Mouse (Mus musculus) forebrain, embryonic 10.5 days (tissue): Measurements from ENCODE around the gene Gap43. TPM values are rescaled to one million over a fixed set of nuclear protein-coding genes. Genes with fewer than 3 reads are reported as not detected.

Experiments
- DNase-seq: peaks from one replicate; pipeline ENCODE4 v3.0.0-alpha.2; 2017; ENCODE audit warnings: low spot score; ENCODE audit errors: extremely low spot score
- H3K27ac ChIP-seq: fragments of 300-500 bp; sonication (generic); 2 replicates; pipeline ENCODE4 v1.5.1; 2016; ENCODE audit warnings: mild to moderate bottlenecking
- H3K27me3 ChIP-seq: fragments of 300-500 bp; sonication (generic); 2 replicates; pipeline ENCODE4 v1.6.1; 2016; ENCODE audit warnings: mild to moderate bottlenecking; ENCODE audit not compliant: poor library complexity, severe bottlenecking
- H3K36me3 ChIP-seq: fragments of 300-500 bp; sonication (generic); replicated peaks from 2 replicates; pipeline ENCODE4 v1.6.1; 2016; ENCODE audit warnings: mild to moderate bottlenecking, moderate library complexity
- H3K4me1 ChIP-seq: fragments of 300-500 bp; sonication (generic); 2 replicates; pipeline ENCODE4 v1.6.1; 2016
- H3K4me3 ChIP-seq: fragments of 300-500 bp; sonication (generic); 2 replicates; pipeline ENCODE4 v1.5.1; 2016; ENCODE audit warnings: mild to moderate bottlenecking, moderate library complexity
- H3K9me3 ChIP-seq: fragments of 300-500 bp; sonication (generic); 2 replicates; pipeline ENCODE4 v1.6.1; 2016; ENCODE audit warnings: mild to moderate bottlenecking, moderate library complexity
- WGBS: fragments of 180-500 bp; shearing (Covaris S2); methylation state at CpG from one replicate; pipeline ENCODE4 v1.1.7; 2016; 5-methylcytosine and 5-hydroxymethylcytosine counted together
- polyA plus RNA-seq: library from polyadenylated mRNA; unstranded; fragments of >200 nt; fragmentation: Nextera tagmentation; extraction: Ambion mirVana; gene quantifications from 2 replicates; pipeline ENCODE4 v1.2.1, GENCODE M21; 2016

The Gap43 gene
- polyA plus RNA-seq, 1 experiment from 2014 or later: 39.4 TPM

- Histone ChIP-seq H3K36me3 (no peaks in the 10 kb centered on the region), H3K4me1 (peaks cover 25% of the 10 kb centered on the region), H3K27me3 (peaks cover 11% of the 10 kb centered on the region), H3K4me3 (no peak overlapping the region), H3K27ac (no peak overlapping the region), H3K9me3 (no peaks in the 10 kb centered on the region)
- no peak for DNase-seq
- WGBS: 93% methylated on average over 2 of the region's 2 CpGs
Observed at GRCm38 (mm10) chr16:42277713-42278112, 62.7 kb downstream of the Gap43 start.

- H3K27me3 ChIP-seq: peaks cover 11% of the 10 kb centered on the region
- H3K4me3 ChIP-seq: no peak overlapping the region
- no peak overlapping the region for H3K27ac ChIP-seq
- no peak for DNase-seq
- H3K36me3 ChIP-seq: no peaks in the 10 kb centered on the region
- H3K4me1 ChIP-seq: peaks cover 25% of the 10 kb centered on the region
- H3K9me3 ChIP-seq: no peaks in the 10 kb centered on the region
- WGBS: 85% methylated on average over 8 of the region's 8 CpGs
Observed at GRCm38 (mm10) chr16:42277268-42277667, 63.2 kb downstream of the Gap43 start.

GRCm38 (mm10) chr16:42276216-42277141 is 64.0 kb downstream of the Gap43 start:
- H3K36me3 ChIP-seq: no peaks in the 10 kb centered on the region
- peak; percentile 78 for DNase-seq
- H3K9me3 ChIP-seq: no peaks in the 10 kb centered on the region
- 44% methylated on average over 15 of the region's 15 CpGs for WGBS
- H3K4me3 ChIP-seq: no peak overlapping the region
- H3K27me3 ChIP-seq: peaks cover 11% of the 10 kb centered on the region
- H3K4me1 ChIP-seq: peaks cover 25% of the 10 kb centered on the region
- H3K27ac ChIP-seq: peak overlapping the region; percentile 30; the same call in 1 of the 2 replicates

GRCm38 (mm10) chr16:42275518-42276215 is 64.8 kb downstream of the Gap43 start:
- H3K9me3 ChIP-seq: no peaks in the 10 kb centered on the region
- DNase-seq: peak; percentile 51
- H3K36me3 ChIP-seq: no peaks in the 10 kb centered on the region
- peaks cover 11% of the 10 kb centered on the region for H3K27me3 ChIP-seq
- WGBS: 40% methylated on average over 14 of the region's 14 CpGs
- peak overlapping the region; percentile 29 for H3K4me3 ChIP-seq
- peaks cover 25% of the 10 kb centered on the region for H3K4me1 ChIP-seq
- peak overlapping the region; percentile 60 for H3K27ac ChIP-seq

- 94% methylated on average over 1 of the region's 1 CpGs for WGBS
- no peak overlapping the region for H3K27ac ChIP-seq
- H3K4me3 ChIP-seq: no peak overlapping the region
- DNase-seq: no peak
- H3K27me3 ChIP-seq: no peaks in the 10 kb centered on the region
- H3K4me1 ChIP-seq: peaks cover 23% of the 10 kb centered on the region
- H3K9me3 ChIP-seq: no peaks in the 10 kb centered on the region
- H3K36me3 ChIP-seq: no peaks in the 10 kb centered on the region
Observed at GRCm38 (mm10) chr16:42271213-42271612, 69.2 kb downstream of the Gap43 start.

- Histone ChIP-seq H3K4me3 (no peak overlapping the region), H3K9me3 (no peaks in the 10 kb centered on the region), H3K36me3 (no peaks in the 10 kb centered on the region), H3K4me1 (peaks cover 11% of the 10 kb centered on the region), H3K27ac (no peak overlapping the region), H3K27me3 (no peaks in the 10 kb centered on the region)
- 84% methylated on average over 2 of the region's 2 CpGs for WGBS
- no peak for DNase-seq
Observed at GRCm38 (mm10) chr16:42269587-42269967, 70.9 kb downstream of the Gap43 start.

GRCm38 (mm10) chr16:42268843-42269586 is 71.4 kb downstream of the Gap43 start:
- 66% methylated on average over 2 of the region's 2 CpGs for WGBS
- Histone ChIP-seq H3K4me1 (peaks cover 11% of the 10 kb centered on the region), H3K27ac (no peak overlapping the region), H3K4me3 (no peak overlapping the region), H3K36me3 (no peaks in the 10 kb centered on the region), H3K9me3 (no peaks in the 10 kb centered on the region), H3K27me3 (no peaks in the 10 kb centered on the region)
- DNase-seq: peak; percentile 52

GRCm38 (mm10) chr16:42265185-42265584 is 75.3 kb downstream of the Gap43 start:
- WGBS: 80% methylated on average over 3 of the region's 3 CpGs

GRCm38 (mm10) chr16:42262935-42263542 is 77.4 kb downstream of the Gap43 start:
- no peak for DNase-seq
- H3K4me3 ChIP-seq: no peak overlapping the region
- WGBS: over 99% methylated on average over 5 of the region's 5 CpGs

More at GRCm38 (mm10) chr16:42265185-42265584, 75.3 kb downstream of the Gap43 start:
- no peaks in the 10 kb centered on the region for H3K9me3 ChIP-seq
- H3K36me3 ChIP-seq: no peaks in the 10 kb centered on the region
- no peak for DNase-seq
- H3K4me1 ChIP-seq: peaks cover 11% of the 10 kb centered on the region
- no peak overlapping the region for H3K27ac ChIP-seq
- no peak overlapping the region for H3K4me3 ChIP-seq
- H3K27me3 ChIP-seq: no peaks in the 10 kb centered on the region

GRCm38 (mm10) chr16:42255693-42256092 is 84.8 kb downstream of the Gap43 start:
- Histone ChIP-seq H3K27me3 (no peaks in the 10 kb centered on the region), H3K4me1 (no peaks in the 10 kb centered on the region), H3K36me3 (no peaks in the 10 kb centered on the region), H3K4me3 (no peak overlapping the region), H3K9me3 (no peaks in the 10 kb centered on the region), H3K27ac (no peak overlapping the region)
- 95% methylated on average over 11 of the region's 11 CpGs for WGBS
- no peak for DNase-seq

More at GRCm38 (mm10) chr16:42262935-42263542, 77.4 kb downstream of the Gap43 start:
- no peaks in the 10 kb centered on the region for H3K9me3 ChIP-seq
- no peaks in the 10 kb centered on the region for H3K36me3 ChIP-seq
- no peak overlapping the region for H3K27ac ChIP-seq
- no peaks in the 10 kb centered on the region for H3K27me3 ChIP-seq
- H3K4me1 ChIP-seq: no peaks in the 10 kb centered on the region

- no peak overlapping the region for H3K4me3 ChIP-seq
- no peak overlapping the region for H3K27ac ChIP-seq
- no peak for DNase-seq
- H3K36me3 ChIP-seq: no peaks in the 10 kb centered on the region
- H3K4me1 ChIP-seq: no peaks in the 10 kb centered on the region
- no peaks in the 10 kb centered on the region for H3K9me3 ChIP-seq
- 93% methylated on average over 3 of the region's 3 CpGs for WGBS
- no peaks in the 10 kb centered on the region for H3K27me3 ChIP-seq
Observed at GRCm38 (mm10) chr16:42255222-42255621, 85.2 kb downstream of the Gap43 start.

- 85% methylated on average over 5 of the region's 5 CpGs for WGBS
- Histone ChIP-seq H3K27me3 (no peaks in the 10 kb centered on the region), H3K27ac (no peak overlapping the region), H3K9me3 (no peaks in the 10 kb centered on the region), H3K4me1 (no peaks in the 10 kb centered on the region), H3K4me3 (no peak overlapping the region), H3K36me3 (no peaks in the 10 kb centered on the region)
- DNase-seq: no peak
Observed at GRCm38 (mm10) chr16:42252252-42252651, 88.2 kb downstream of the Gap43 start.
